Mouse (Mus musculus) intestine, postnatal 0 days (tissue): ENCODE data around the gene Ppm1g. TPM values are rescaled to one million over a fixed set of nuclear protein-coding genes. Genes with fewer than 3 reads are reported as not detected.

ENCODE experiments used
- ATAC-seq: fragments of 200-750 bp; cut with Nextera tagmentation; 2 replicates; pipeline ENCODE4 v1.8.0; 2017; ENCODE audit warnings: mild to moderate bottlenecking, moderate TSS enrichment, moderate library complexity
- H3K27ac ChIP-seq: fragments of 300-500 bp; sonication (generic); 2 replicates; pipeline ENCODE4 v1.5.1; 2014; ENCODE audit warnings: mild to moderate bottlenecking, low read depth, low read length, moderate library complexity
- H3K27me3 ChIP-seq: fragments of 300-500 bp; sonication (generic); replicated peaks from 2 replicates; pipeline ENCODE4 v1.6.1; 2014; ENCODE audit warnings: low read length, mixed read lengths; ENCODE audit not compliant: control insufficient read depth, insufficient read depth
- H3K36me3 ChIP-seq: fragments of 300-500 bp; sonication (generic); 2 replicates; pipeline ENCODE4 v1.6.1; 2014; ENCODE audit warnings: mild to moderate bottlenecking, moderate library complexity; ENCODE audit not compliant: control insufficient read depth, insufficient read depth
- H3K4me1 ChIP-seq: fragments of 300-500 bp; sonication (generic); replicated peaks from 2 replicates; pipeline ENCODE4 v1.6.1; 2014; ENCODE audit warnings: antibody characterized with exemption, low read length, mixed read lengths; ENCODE audit not compliant: control insufficient read depth, insufficient read depth
- H3K4me2 ChIP-seq: fragments of 300-500 bp; sonication (generic); replicated peaks from 2 replicates; pipeline ENCODE4 v1.6.1; 2014; ENCODE audit warnings: low read depth, mild to moderate bottlenecking, moderate library complexity
- H3K4me3 ChIP-seq: fragments of 300-500 bp; sonication (generic); 2 replicates; pipeline ENCODE4 v1.5.1; 2014; ENCODE audit warnings: low read depth, low read length
- H3K9ac ChIP-seq: fragments of 300-500 bp; sonication (generic); 2 replicates; pipeline ENCODE4 v1.6.1; 2014; ENCODE audit warnings: mild to moderate bottlenecking, low read depth, low read length
- H3K9me3 ChIP-seq: fragments of 300-500 bp; sonication (generic); 2 replicates; pipeline ENCODE4 v1.6.1; 2016; ENCODE audit warnings: mixed run types; ENCODE audit not compliant: control insufficient read depth
- CTCF ChIP-seq: sonication (generic); IDR thresholded peaks from 2 replicates; pipeline ENCODE4 v1.5.1; 2016; ENCODE audit warnings: low read depth, mild to moderate bottlenecking, control low read depth, antibody characterized with exemption, moderate library complexity
- WGBS: fragments of 180-500 bp; shearing (Covaris S2); extraction: QIAGEN DNeasy Blood & Tissue Kit; methylation state at CpG from one replicate; pipeline ENCODE4 v1.1.7; 2014; 5-methylcytosine and 5-hydroxymethylcytosine counted together
- polyA plus RNA-seq: library from polyadenylated mRNA; unstranded; fragments of >200 nt; fragmentation: Nextera tagmentation; extraction: Ambion mirVana; gene quantifications from 2 replicates; pipeline ENCODE4 v1.2.1, GENCODE M21; 2015

Gene Ppm1g
- polyA plus RNA-seq, 1 experiment from 2014 or later, result 54.8 TPM

DNA sequence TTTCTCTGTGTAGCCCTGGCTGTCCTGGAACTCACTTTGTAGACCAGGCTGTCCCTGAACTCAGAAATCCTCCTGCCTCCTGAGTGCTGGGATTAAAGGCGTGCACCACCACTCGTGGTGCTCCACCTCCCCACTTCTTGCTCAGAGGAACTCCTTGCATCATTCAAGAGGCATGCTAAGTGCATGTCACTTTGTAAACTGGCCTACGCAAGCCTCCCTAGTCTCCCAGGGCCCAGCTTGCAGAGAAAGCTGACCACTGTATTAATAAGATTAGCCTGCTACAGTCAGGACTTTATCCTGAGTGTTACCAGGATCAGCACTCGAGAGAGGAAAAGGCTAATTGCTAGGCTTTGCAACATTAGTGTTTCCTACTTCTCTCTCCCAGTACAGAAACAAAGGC lies 51.9 kb downstream of the Ppm1g start:
- no peak overlapping the region for H3K4me3 ChIP-seq
- H3K4me2 ChIP-seq, result no peak overlapping the region
- no peak overlapping the region for H3K9ac ChIP-seq
- TF ChIP-seq CTCF, result no peak
- no peaks in the 10 kb centered on the region for H3K9me3 ChIP-seq
- H3K4me1 ChIP-seq, result no peaks in the 10 kb centered on the region
- no peak overlapping the region for H3K27ac ChIP-seq
- H3K27me3 ChIP-seq, result no peaks in the 10 kb centered on the region
- H3K36me3 ChIP-seq, result peaks cover 84% of the 10 kb centered on the region
- 90% methylated on average over 4 of the region's 4 CpGs for WGBS
- no peak for ATAC-seq

DNA sequence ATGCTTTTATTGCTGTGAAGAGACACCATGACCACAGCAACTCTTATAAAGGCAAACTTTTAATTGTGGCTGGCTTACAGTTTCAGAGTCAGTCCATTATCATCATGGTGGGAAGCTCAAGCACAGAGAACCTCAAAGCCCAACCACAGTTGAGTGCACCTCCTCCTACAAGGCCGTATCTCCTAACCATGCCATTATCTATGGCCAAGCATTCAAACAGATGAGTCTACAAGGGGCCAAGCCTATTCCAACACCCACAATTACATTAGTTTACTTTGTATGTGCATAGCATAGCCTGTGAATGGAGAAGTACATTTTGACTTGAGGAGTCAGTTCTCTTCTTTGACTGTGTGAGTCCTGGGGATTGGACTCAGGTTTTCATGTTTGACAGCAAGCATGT lies 55.6 kb downstream of the Ppm1g start:
- H3K36me3 ChIP-seq, result peaks cover 80% of the 10 kb centered on the region
- ATAC-seq, result no peak
- peak overlapping the region; percentile 15; the same call in 1 of the 2 replicates for H3K27ac ChIP-seq
- no peak overlapping the region for H3K4me3 ChIP-seq
- no peaks in the 10 kb centered on the region for H3K4me1 ChIP-seq
- no peaks in the 10 kb centered on the region for H3K9me3 ChIP-seq
- H3K9ac ChIP-seq, result no peak overlapping the region
- 85% methylated on average over 1 of the region's 1 CpGs for WGBS
- no peaks in the 10 kb centered on the region for H3K27me3 ChIP-seq
- TF ChIP-seq CTCF, result no peak
- H3K4me2 ChIP-seq, result no peak overlapping the region

DNA sequence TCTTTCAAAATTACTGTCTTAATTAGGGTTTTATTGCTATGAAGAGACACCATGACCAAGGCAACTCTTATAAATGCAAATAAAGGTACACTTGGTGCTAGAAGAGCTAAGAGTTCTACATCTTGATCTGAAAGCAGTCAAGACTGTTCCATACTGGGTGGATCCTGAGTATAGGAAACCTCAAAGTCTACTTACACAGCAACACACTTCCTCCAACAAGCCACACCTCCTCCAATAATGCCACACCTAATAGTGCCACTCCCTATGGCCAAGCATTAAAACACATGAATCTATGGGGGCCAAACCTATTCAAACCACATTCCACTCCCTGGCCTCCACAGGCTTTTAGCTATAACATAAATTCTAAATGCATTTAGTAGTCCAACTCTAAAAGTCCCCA lies 58.0 kb downstream of the Ppm1g start:
- TF ChIP-seq CTCF, result no peak
- Histone ChIP-seq H3K27ac (no peak overlapping the region), H3K4me3 (no peak overlapping the region), H3K4me2 (no peak overlapping the region), H3K36me3 (peaks cover 81% of the 10 kb centered on the region), H3K9ac (no peak overlapping the region), H3K9me3 (no peaks in the 10 kb centered on the region), H3K27me3 (no peaks in the 10 kb centered on the region), H3K4me1 (no peaks in the 10 kb centered on the region)
- ATAC-seq, result peak; percentile 69

DNA sequence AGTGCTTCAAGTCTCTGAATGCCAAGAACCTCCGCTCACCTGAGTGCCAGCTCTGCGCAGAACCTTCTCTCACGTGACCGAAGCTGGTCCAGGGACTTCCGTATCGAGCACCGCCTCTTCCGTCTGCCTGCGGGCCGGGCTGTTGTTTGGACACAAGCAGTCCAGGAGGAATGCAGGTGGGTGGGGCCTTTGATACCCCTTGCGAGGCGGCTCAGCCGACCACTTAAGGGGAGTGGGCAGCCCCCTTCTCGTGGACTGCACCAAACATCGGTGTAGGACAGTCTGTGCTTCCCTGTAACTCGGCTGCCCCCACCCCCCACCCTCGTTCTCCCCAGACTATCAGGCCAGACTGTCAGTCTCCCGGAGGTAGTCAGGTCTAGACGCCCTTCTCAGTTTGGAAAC lies 66.3 kb downstream of the Ppm1g start, which contains the start of gene Mpv17:
Gene Mpv17 (minus strand): TSS at position 100 of the 402 bp plus-strand sequence.
- no peak for TF ChIP-seq CTCF
- no peaks in the 10 kb centered on the region for H3K27me3 ChIP-seq
- peak within 1 kb of the TSS; percentile 71 for H3K9ac ChIP-seq
- H3K4me3 ChIP-seq, result peak within 1 kb of the TSS; percentile 73
- WGBS, result under 1% methylated on average over 19 of the region's 19 CpGs
- peak within 1 kb of the TSS; percentile 57 for H3K27ac ChIP-seq
- peaks cover 28% of the 10 kb centered on the region for H3K36me3 ChIP-seq
- peak; percentile 89 for ATAC-seq
- peaks cover 5% of the 10 kb centered on the region for H3K4me1 ChIP-seq
- H3K9me3 ChIP-seq, result no peaks in the 10 kb centered on the region
- peak within 1 kb of the TSS; percentile 79 for H3K4me2 ChIP-seq

DNA sequence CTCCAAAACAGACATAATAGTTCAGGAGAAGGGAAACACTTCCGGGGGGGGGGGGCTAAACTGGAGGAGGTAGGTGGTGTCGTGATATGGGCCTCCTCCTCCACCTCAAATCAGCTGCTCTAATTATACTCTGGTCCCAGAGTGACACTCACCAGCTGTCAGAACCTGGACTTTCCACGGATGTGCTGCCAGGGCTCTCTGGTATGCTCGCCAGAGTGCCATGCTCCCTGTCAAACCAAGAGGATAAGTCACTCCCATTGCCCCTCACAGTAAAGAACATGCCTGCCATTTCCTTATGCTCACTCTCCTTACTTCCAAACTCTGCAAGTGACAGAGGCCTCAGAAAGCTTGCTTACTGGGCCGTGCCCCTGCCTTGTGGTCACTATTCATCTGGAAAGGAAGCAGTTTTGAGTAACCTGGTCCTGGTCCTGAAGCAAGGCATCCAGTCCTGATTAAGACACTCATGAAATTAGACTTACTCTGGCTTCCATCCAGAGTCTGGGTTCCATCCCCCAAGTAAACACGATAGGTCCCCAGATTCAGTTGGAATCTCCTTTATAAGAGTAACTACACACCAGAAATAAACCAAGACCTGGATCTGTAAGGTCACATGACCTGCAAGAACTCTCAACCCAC lies 66.9 kb downstream of the Ppm1g start:
- Histone ChIP-seq H3K27ac (peak overlapping the region; percentile 57), H3K4me2 (peak overlapping the region; percentile 79), H3K4me1 (peaks cover 5% of the 10 kb centered on the region), H3K36me3 (peaks cover 23% of the 10 kb centered on the region), H3K9ac (peak overlapping the region; percentile 71), H3K27me3 (no peaks in the 10 kb centered on the region), H3K4me3 (peak overlapping the region; percentile 73), H3K9me3 (no peaks in the 10 kb centered on the region)
- 0 out of 2 replicates have a peak, but pooled peaks have one; percentile 5 for ATAC-seq
- WGBS, result 25% methylated on average over 6 of the region's 6 CpGs
- TF ChIP-seq CTCF, result no peak

Other genes with a start within 250 kb of the Ppm1g start
- gene Atraid, start 172.4 kb downstream of the Ppm1g start, polyA plus RNA-seq, result 227 and 250 TPM in 2 replicates
- 18.0 and 20.0 TPM in 2 replicates for gene Slc5a6, start 171.8 kb downstream of the Ppm1g start, polyA plus RNA-seq
- gene Cad, start 165.9 kb downstream of the Ppm1g start, polyA plus RNA-seq, result 3.2 and 3.7 TPM in 2 replicates
- gene Dnajc5g, start 114.4 kb downstream of the Ppm1g start, polyA plus RNA-seq, result not detected in 2 replicates
- gene Slc30a3, start 112.5 kb downstream of the Ppm1g start, polyA plus RNA-seq, result 0.10 TPM in 1 of 2 replicates, not detected in the other
- gene Trim54, start 104.0 kb downstream of the Ppm1g start, polyA plus RNA-seq, result not detected in 2 replicates
- not detected in 2 replicates for gene Ucn, start 81.9 kb downstream of the Ppm1g start, polyA plus RNA-seq
- 38.8 and 42.2 TPM in 2 replicates for gene Mpv17, start 66.4 kb downstream of the Ppm1g start, polyA plus RNA-seq
- 0.53 and 1.0 TPM in 2 replicates for gene Gm29609, start 40.8 kb downstream of the Ppm1g start, polyA plus RNA-seq
- 23.1 and 26.2 TPM in 2 replicates for gene Gtf3c2, start 40.5 kb downstream of the Ppm1g start, polyA plus RNA-seq
- 122 and 130 TPM in 2 replicates for gene Snx17, start 27.5 kb downstream of the Ppm1g start, polyA plus RNA-seq
- gene Eif2b4, start 27.3 kb downstream of the Ppm1g start, polyA plus RNA-seq, result 43.7 and 45.1 TPM in 2 replicates
- gene Zfp513, start 18.4 kb downstream of the Ppm1g start, polyA plus RNA-seq, result 6.8 and 7.3 TPM in 2 replicates
- 96.4 and 99.6 TPM in 2 replicates for gene Nrbp1, start 20.2 kb upstream of the Ppm1g start, polyA plus RNA-seq
- gene Gm9970, start 20.5 kb upstream of the Ppm1g start, polyA plus RNA-seq, result 0.51 and 0.70 TPM in 2 replicates
- gene Krtcap3, start 31.0 kb upstream of the Ppm1g start, polyA plus RNA-seq, result 105 and 108 TPM in 2 replicates
- 28.3 and 30.4 TPM in 2 replicates for gene Ift172, start 70.4 kb upstream of the Ppm1g start, polyA plus RNA-seq
- gene Fndc4, start 75.4 kb upstream of the Ppm1g start, polyA plus RNA-seq, result 6.2 and 7.2 TPM in 2 replicates
- gene Gckr, start 76.8 kb upstream of the Ppm1g start, polyA plus RNA-seq, result 0.10 TPM in 1 of 2 replicates, not detected in the other
- gene Zfp512, start 231.7 kb upstream of the Ppm1g start, polyA plus RNA-seq, result 9.3 and 10.2 TPM in 2 replicates